Mouse (Mus musculus) hindbrain, embryonic 14.5 days (tissue): ENCODE measurements around the gene Rftn1. TPM values are rescaled to one million over a fixed set of nuclear protein-coding genes. Genes with fewer than 3 reads are reported as not detected.

Source experiments
- ATAC-seq: fragments of 200-750 bp; cut with Nextera tagmentation; 2 replicates; pipeline ENCODE4 v1.8.0; 2017; ENCODE audit warnings: moderate number of reproducible peaks, mild to moderate bottlenecking, moderate TSS enrichment, moderate library complexity; ENCODE audit not compliant: low FRiP score
- DNase-seq: peaks from one replicate; pipeline ENCODE4 v3.0.0-alpha.2; 2015; ENCODE audit warnings: low spot score
- H3K27ac ChIP-seq: fragments of 300-500 bp; sonication (generic); 2 replicates; pipeline ENCODE4 v1.5.1; 2014; ENCODE audit warnings: mild to moderate bottlenecking, moderate library complexity
- H3K27me3 ChIP-seq: fragments of 300-500 bp; sonication (generic); 2 replicates; pipeline ENCODE4 v1.6.1; 2014; ENCODE audit warnings: mild to moderate bottlenecking, low read length, mixed read lengths; ENCODE audit not compliant: control insufficient read depth, insufficient read depth
- H3K36me3 ChIP-seq: fragments of 300-500 bp; sonication (generic); replicated peaks from 2 replicates; pipeline ENCODE4 v1.6.1; 2014; ENCODE audit not compliant: control insufficient read depth, insufficient read depth
- H3K4me1 ChIP-seq: fragments of 300-500 bp; sonication (generic); replicated peaks from 2 replicates; pipeline ENCODE4 v1.6.1; 2014; ENCODE audit warnings: antibody characterized with exemption, low read length, mixed read lengths; ENCODE audit not compliant: control insufficient read depth, insufficient read depth
- H3K4me2 ChIP-seq: fragments of 300-500 bp; sonication (generic); replicated peaks from 2 replicates; pipeline ENCODE4 v1.6.1; 2014; ENCODE audit warnings: mild to moderate bottlenecking, moderate library complexity
- H3K4me3 ChIP-seq: fragments of 300-500 bp; sonication (generic); replicated peaks from 2 replicates; pipeline ENCODE4 v1.5.1; 2014; ENCODE audit warnings: mild to moderate bottlenecking, low read length
- H3K9ac ChIP-seq: fragments of 300-500 bp; sonication (generic); 2 replicates; pipeline ENCODE4 v1.6.1; 2014
- H3K9me3 ChIP-seq: fragments of 300-500 bp; sonication (generic); 2 replicates; pipeline ENCODE4 v1.6.1; 2016; ENCODE audit warnings: low read length; ENCODE audit not compliant: control insufficient read depth
- WGBS: fragments of 180-500 bp; shearing (Covaris S2); extraction: QIAGEN DNeasy Blood & Tissue Kit; methylation state at CpG from one replicate; pipeline ENCODE4 v1.1.7; 2014; 5-methylcytosine and 5-hydroxymethylcytosine counted together
- polyA plus RNA-seq: library from polyadenylated mRNA; unstranded; fragments of >200 nt; fragmentation: Nextera tagmentation; extraction: Ambion mirVana; gene quantifications from 2 replicates; pipeline ENCODE4 v1.2.1, GENCODE M21; 2014

The Rftn1 gene
- polyA plus RNA-seq, 1 experiment from 2014 or later, result 21.0 TPM

DNA sequence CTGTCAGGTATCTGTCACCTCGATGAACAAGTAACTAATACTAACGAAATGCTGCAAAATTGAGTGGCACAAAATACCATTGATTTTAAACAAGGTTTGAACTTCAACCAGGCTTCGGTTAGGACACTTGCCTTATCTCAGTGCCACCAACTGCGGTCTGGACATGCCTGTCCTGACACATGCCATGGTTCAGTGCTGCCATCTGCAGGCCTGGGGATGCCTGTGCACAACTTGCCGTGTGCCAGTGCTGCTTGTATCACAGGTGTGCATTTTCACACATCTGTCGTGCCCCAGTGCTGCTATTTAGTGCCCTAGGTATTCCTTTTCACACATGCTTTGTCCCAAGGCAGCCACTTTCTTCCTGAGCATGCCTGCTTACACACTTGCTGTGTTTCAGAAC is 247.8 kb downstream of the Rftn1 start:
- H3K4me1 ChIP-seq, result no peaks in the 10 kb centered on the region
- H3K4me2 ChIP-seq, result no peak overlapping the region
- DNase-seq, result no peak
- no peak for ATAC-seq
- H3K27ac ChIP-seq, result no peak overlapping the region
- no peak overlapping the region for H3K4me3 ChIP-seq
- H3K9ac ChIP-seq, result no peak overlapping the region
- no peaks in the 10 kb centered on the region for H3K27me3 ChIP-seq
- H3K9me3 ChIP-seq, result no peaks in the 10 kb centered on the region
- no peaks in the 10 kb centered on the region for H3K36me3 ChIP-seq
- 74% methylated on average over 6 of the region's 6 CpGs for WGBS

Other genes with a start within 250 kb of the Rftn1 start
- gene Dazl, start 103.0 kb upstream of the Rftn1 start, polyA plus RNA-seq, result 0.32 and 0.33 TPM in 2 replicates